Mouse (Mus musculus) forelimb bud, embryonic 11.5 days (tissue): ENCODE measurements at regions not wholly inside any gene's neighbourhood (a gene's known extent, or its start where the extent isn't known, plus 50 kb on each side); places are given as distances from the start of the nearest gene placed in this dataset.

Experiments
- DNase-seq: peaks from one replicate; pipeline ENCODE4 v3.0.0-alpha.2; 2012; ENCODE audit warnings: low read depth, low spot score

GRCm38 (mm10) chr4:70844742-70845141 lies 309.9 kb upstream of the Megf9 start:
- DNase-seq = peak; percentile 75

GRCm38 (mm10) chr4:70810956-70811316 lies 276.1 kb upstream of the Megf9 start:
- DNase-seq = no peak

- no peak for DNase-seq
Observed at GRCm38 (mm10) chr4:70810311-70810955, 275.6 kb upstream of the Megf9 start.

GRCm38 (mm10) chr4:70804925-70805342 lies 270.1 kb upstream of the Megf9 start:
- no peak for DNase-seq

GRCm38 (mm10) chr4:70798483-70798882 lies 263.7 kb upstream of the Megf9 start:
- no peak for DNase-seq

GRCm38 (mm10) chr4:70797935-70798334 lies 263.1 kb upstream of the Megf9 start:
- DNase-seq = no peak

GRCm38 (mm10) chr4:70783487-70783886 lies 248.7 kb upstream of the Megf9 start:
- DNase-seq = no peak

GRCm38 (mm10) chr4:70781591-70781990 lies 246.8 kb upstream of the Megf9 start:
- DNase-seq = peak; percentile 11

GRCm38 (mm10) chr4:70776273-70776672 lies 241.5 kb upstream of the Megf9 start:
- DNase-seq = no peak

- DNase-seq = no peak
Observed at GRCm38 (mm10) chr4:70743425-70743824, 208.6 kb upstream of the Megf9 start.

GRCm38 (mm10) chr4:70742002-70742401 lies 207.2 kb upstream of the Megf9 start:
- peak; percentile 35 for DNase-seq

- peak; percentile 47 for DNase-seq
Observed at GRCm38 (mm10) chr4:70741121-70741520, 206.3 kb upstream of the Megf9 start.

GRCm38 (mm10) chr4:70709126-70709689 lies 174.4 kb upstream of the Megf9 start:
- no peak for DNase-seq

GRCm38 (mm10) chr4:70705128-70705752 lies 170.4 kb upstream of the Megf9 start:
- no peak for DNase-seq

- no peak for DNase-seq
Observed at GRCm38 (mm10) chr4:70700894-70701293, 166.1 kb upstream of the Megf9 start.

- DNase-seq = no peak
Observed at GRCm38 (mm10) chr4:70664181-70664580, 129.4 kb upstream of the Megf9 start.

GRCm38 (mm10) chr4:70621431-70621837 lies 86.6 kb upstream of the Megf9 start:
- peak; percentile 8 for DNase-seq

GRCm38 (mm10) chr4:70619636-70620287 lies 85.0 kb upstream of the Megf9 start:
- DNase-seq = no peak

- DNase-seq = no peak
Observed at GRCm38 (mm10) chr4:70615794-70616193, 81.0 kb upstream of the Megf9 start.

GRCm38 (mm10) chr4:70614411-70614810 lies 79.6 kb upstream of the Megf9 start:
- no peak for DNase-seq

GRCm38 (mm10) chr4:70603209-70603852 lies 68.5 kb upstream of the Megf9 start:
- peak; percentile 61 for DNase-seq

- DNase-seq = peak; percentile 38
Observed at GRCm38 (mm10) chr4:70601301-70601700, 66.5 kb upstream of the Megf9 start.
